Mouse (Mus musculus): Measurements from ENCODE around the gene Rft1. TPM values are rescaled to one million over a fixed set of nuclear protein-coding genes. Genes with fewer than 3 reads are reported as not detected.

The Rft1 gene
- total and polyA plus RNA-seq, 3 experiments: 9.1 to 11.3 TPM; not detected in 1

- Histone ChIP-seq H3K9ac (ENCODE audit: control insufficient read depth, low read depth, low read length, poor library complexity, severe bottlenecking) (peak overlapping the region; percentile 87), H3K4me1 (ENCODE audit: control insufficient read depth in 1 of 2, insufficient read depth in 2 of 2, low read length in 2 of 2) (peaks cover 13 to 35% of the 10 kb centered on the region in 2 experiments), H3K4me3 (ENCODE audit: control insufficient read depth in 1 of 2, insufficient read depth in 1 of 2, low read depth in 2 of 2, low read length in 2 of 2) (peak overlapping the region; percentile 84 to 87), H3K27me3 (ENCODE audit: control insufficient read depth in 1 of 2, insufficient read depth in 2 of 2, low read length in 2 of 2) (no peaks in the 10 kb centered on the region), H3K27ac (ENCODE audit: control insufficient read depth, low read depth, low read length) (peak overlapping the region; percentile 50), H3K36me3 (ENCODE audit: control insufficient read depth in 1 of 2, insufficient read depth in 2 of 2, low read length in 2 of 2) (peaks cover 0 to 11% of the 10 kb centered on the region in 2 experiments; a peak in 2 of 4 replicates), H3K9me3 (replicated peaks; ENCODE audit: insufficient read depth, low read length) (no peaks in the 10 kb centered on the region), H3K79me2 (ENCODE audit: control insufficient read depth, insufficient read depth, low read length, poor library complexity) (peaks cover 22% of the 10 kb centered on the region)
- TF ChIP-seq BHLHE40 (IDR thresholded peaks at IDR 0.05; ENCODE audit: borderline replicate concordance, low read depth, low read length) (no peak), ETS1 (IDR thresholded peaks at IDR 0.05; ENCODE audit: low read depth, low read length) (no peak), CHD1 (IDR thresholded peaks at IDR 0.05; ENCODE audit: low read depth, low read length) (no peak), TBP (IDR thresholded peaks at IDR 0.05; ENCODE audit: low read depth, low read length) (no peak), MXI1 (IDR thresholded peaks at IDR 0.05; ENCODE audit: low read depth, low read length) (no peak; the same call in 1 of the 2 replicates), HCFC1 (IDR thresholded peaks at IDR 0.05; ENCODE audit: low read depth, low read length) (no peak), POLR2A (IDR thresholded peaks at IDR 0.05; ENCODE audit: control insufficient read depth in 1 of 2, insufficient read depth in 1 of 2, low read depth in 1 of 2, low read length in 2 of 2, poor library complexity in 1 of 2) (no peak), E2F4 (IDR thresholded peaks at IDR 0.05; ENCODE audit: borderline replicate concordance, low read depth, low read length) (no peak), KAT2A (conservative IDR thresholded peaks at IDR 0.05; ENCODE audit: low read depth, low read length) (no peak), SMC3 (IDR thresholded peaks at IDR 0.05; ENCODE audit: low read depth, low read length) (0 out of 2 replicates have a peak, but pooled peaks have one; percentile 10), SIN3A (IDR thresholded peaks at IDR 0.05; ENCODE audit: low read length) (peak; percentile 39), NELFE (IDR thresholded peaks at IDR 0.05; ENCODE audit: low read depth, low read length) (no peak), CTCF (IDR thresholded peaks at IDR 0.05 in 2 of 3, conservative IDR thresholded peaks at IDR 0.05 in 1 of 3; ENCODE audit: control insufficient read depth in 1 of 3, insufficient read depth in 1 of 3, low read depth in 2 of 3, low read length in 3 of 3, poor library complexity in 1 of 3, severe bottlenecking in 1 of 3) (peak in 2 of 3 experiments; percentile 46 to 49; a peak in 5 of 6 replicates)
- peak; percentile 69 for DNase-seq (ENCODE audit: low read depth, low spot score)
Measured at GRCm38 (mm10) chr14:30624277-30624721, 29.9 kb upstream of the Rft1 start.

GRCm38 (mm10) chr14:30625131-30625807, 28.9 kb upstream of the Rft1 start:
- Histone ChIP-seq H3K4me1 (ENCODE audit: control insufficient read depth in 1 of 2, insufficient read depth in 2 of 2, low read length in 2 of 2) (peaks cover 13 to 37% of the 10 kb centered on the region in 2 experiments), H3K27me3 (ENCODE audit: control insufficient read depth in 1 of 2, insufficient read depth in 2 of 2, low read length in 2 of 2) (no peaks in the 10 kb centered on the region), H3K27ac (ENCODE audit: control insufficient read depth, low read depth, low read length) (peak overlapping the region; percentile 51), H3K36me3 (ENCODE audit: control insufficient read depth in 1 of 2, insufficient read depth in 2 of 2, low read length in 2 of 2) (peaks cover 0 to 11% of the 10 kb centered on the region in 2 experiments; a peak in 2 of 4 replicates), H3K9me3 (replicated peaks; ENCODE audit: insufficient read depth, low read length) (no peaks in the 10 kb centered on the region), H3K9ac (ENCODE audit: control insufficient read depth, low read depth, low read length, poor library complexity, severe bottlenecking) (peak overlapping the region; percentile 87), H3K79me2 (ENCODE audit: control insufficient read depth, insufficient read depth, low read length, poor library complexity) (peaks cover 22% of the 10 kb centered on the region), H3K4me3 (ENCODE audit: control insufficient read depth in 1 of 2, insufficient read depth in 1 of 2, low read depth in 2 of 2, low read length in 2 of 2) (peak overlapping the region; percentile 84 to 87)
- DNase-seq (ENCODE audit: low read depth, low spot score): peak; percentile 87
- no peak for TF ChIP-seq MYB (IDR thresholded peaks at IDR 0.05; ENCODE audit: low read depth, low read length)
- TF ChIP-seq BHLHE40 (IDR thresholded peaks at IDR 0.05; ENCODE audit: borderline replicate concordance, low read depth, low read length): no peak
- peak; percentile 43 for TF ChIP-seq SIN3A (IDR thresholded peaks at IDR 0.05; ENCODE audit: low read length)
